Mouse (Mus musculus) embryo, embryonic 10.5 days (tissue): Measurements from ENCODE around the gene Tpo.

Experiments
- DNase-seq: peaks from one replicate; pipeline ENCODE4 v3.0.0-alpha.2; 2015; ENCODE audit warnings: low spot score

Gene Tpo

GRCm38 (mm10) chr12:30017131-30017530 is 115.3 kb downstream of the Tpo start:
- no peak for DNase-seq

- DNase-seq = no peak
Observed at GRCm38 (mm10) chr12:30015501-30015900, 116.9 kb downstream of the Tpo start.

GRCm38 (mm10) chr12:30008741-30009140 is 123.7 kb downstream of the Tpo start:
- DNase-seq = no peak

GRCm38 (mm10) chr12:30006586-30006985 is 125.8 kb downstream of the Tpo start:
- DNase-seq = no peak
